Mouse (Mus musculus) hindbrain, embryonic 11.5 days (tissue): Measurements from ENCODE around the gene Ipo8. TPM values are rescaled to one million over a fixed set of nuclear protein-coding genes. Genes with fewer than 3 reads are reported as not detected.

ENCODE experiments used
- ATAC-seq: fragments of 200-750 bp; cut with Nextera tagmentation; 2 replicates; pipeline ENCODE4 v1.8.0; 2017; ENCODE audit warnings: mild to moderate bottlenecking, moderate TSS enrichment, moderate library complexity; ENCODE audit not compliant: low FRiP score
- DNase-seq: peaks from one replicate; pipeline ENCODE4 v3.0.0-alpha.2; 2015; ENCODE audit warnings: low spot score
- H3K27ac ChIP-seq: fragments of 300-500 bp; sonication (generic); 2 replicates; pipeline ENCODE4 v1.5.1; 2014; ENCODE audit warnings: mild to moderate bottlenecking, low read depth, low read length
- H3K27me3 ChIP-seq: fragments of 300-500 bp; sonication (generic); 2 replicates; pipeline ENCODE4 v1.6.1; 2014; ENCODE audit warnings: mild to moderate bottlenecking, low read length, moderate library complexity, mixed read lengths; ENCODE audit not compliant: control insufficient read depth, insufficient read depth
- H3K36me3 ChIP-seq: fragments of 300-500 bp; sonication (generic); 2 replicates; pipeline ENCODE4 v1.6.1; 2014; ENCODE audit warnings: mild to moderate bottlenecking, low read length, moderate library complexity, mixed read lengths; ENCODE audit not compliant: control insufficient read depth, insufficient read depth
- H3K4me1 ChIP-seq: fragments of 300-500 bp; sonication (generic); replicated peaks from 2 replicates; pipeline ENCODE4 v1.6.1; 2014; ENCODE audit warnings: low read length, mixed read lengths; ENCODE audit not compliant: control insufficient read depth, insufficient read depth
- H3K4me2 ChIP-seq: fragments of 300-500 bp; sonication (generic); replicated peaks from 2 replicates; pipeline ENCODE4 v1.6.1; 2014; ENCODE audit warnings: mild to moderate bottlenecking, low read depth, low read length
- H3K4me3 ChIP-seq: fragments of 300-500 bp; sonication (generic); 2 replicates; pipeline ENCODE4 v1.5.1; 2014; ENCODE audit warnings: low read depth, low read length
- H3K9ac ChIP-seq: fragments of 300-500 bp; sonication (generic); 2 replicates; pipeline ENCODE4 v1.6.1; 2014; ENCODE audit warnings: low read depth, low read length
- H3K9me3 ChIP-seq: fragments of 300-500 bp; sonication (generic); 2 replicates; pipeline ENCODE4 v1.6.1; 2016; ENCODE audit warnings: low read length; ENCODE audit not compliant: control insufficient read depth
- WGBS: fragments of 180-500 bp; shearing (Covaris S2); extraction: QIAGEN DNeasy Blood & Tissue Kit; methylation state at CpG from one replicate; pipeline ENCODE4 v1.1.7; 2014; 5-methylcytosine and 5-hydroxymethylcytosine counted together
- polyA plus RNA-seq: library from polyadenylated mRNA; unstranded; fragments of >200 nt; fragmentation: Nextera tagmentation; extraction: Ambion mirVana; gene quantifications from 2 replicates; pipeline ENCODE4 v1.2.1, GENCODE M21; 2014

Ipo8 gene
- polyA plus RNA-seq, 1 experiment from 2014 or later, result 27.7 TPM

GRCm38 (mm10) chr6:148818624-148819343 is 12.5 kb downstream of the Ipo8 start:
- DNase-seq (no peak), ATAC-seq (no peak)
- H3K36me3 ChIP-seq, result no peaks in the 10 kb centered on the region

GRCm38 (mm10) chr6:148816751-148817150 is 14.5 kb downstream of the Ipo8 start:
- H3K36me3 ChIP-seq, result no peaks in the 10 kb centered on the region
- ATAC-seq, result no peak

More at GRCm38 (mm10) chr6:148818624-148819343, 12.5 kb downstream of the Ipo8 start:
- 94% methylated on average over 4 of the region's 4 CpGs for WGBS
- no peak overlapping the region for H3K9ac ChIP-seq
- no peaks in the 10 kb centered on the region for H3K27me3 ChIP-seq
- no peak overlapping the region for H3K27ac ChIP-seq
- no peaks in the 10 kb centered on the region for H3K4me1 ChIP-seq
- H3K4me2 ChIP-seq, result no peak overlapping the region
- H3K9me3 ChIP-seq, result no peaks in the 10 kb centered on the region
- H3K4me3 ChIP-seq, result no peak overlapping the region

GRCm38 (mm10) chr6:148811117-148811516 is 20.1 kb downstream of the Ipo8 start:
- WGBS, result 94% methylated on average over 2 of the region's 2 CpGs
- Histone ChIP-seq H3K27ac (no peak overlapping the region), H3K27me3 (no peaks in the 10 kb centered on the region), H3K4me2 (no peak overlapping the region), H3K36me3 (0 out of 2 replicates have a peak, but pooled peaks cover 3% of the 10 kb centered on the region), H3K9ac (no peak overlapping the region), H3K4me1 (no peaks in the 10 kb centered on the region), H3K9me3 (no peaks in the 10 kb centered on the region), H3K4me3 (no peak overlapping the region)
- ATAC-seq (no peak), DNase-seq (no peak)

More at GRCm38 (mm10) chr6:148816751-148817150, 14.5 kb downstream of the Ipo8 start:
- Histone ChIP-seq H3K4me1 (no peaks in the 10 kb centered on the region), H3K4me3 (no peak overlapping the region), H3K4me2 (no peak overlapping the region), H3K27ac (no peak overlapping the region), H3K9me3 (no peaks in the 10 kb centered on the region), H3K9ac (no peak overlapping the region), H3K27me3 (no peaks in the 10 kb centered on the region)
- 88% methylated on average over 5 of the region's 5 CpGs for WGBS
- DNase-seq, result no peak

GRCm38 (mm10) chr6:148799773-148800172 is 31.5 kb downstream of the Ipo8 start:
- H3K27me3 ChIP-seq, result no peaks in the 10 kb centered on the region
- no peak overlapping the region for H3K4me3 ChIP-seq
- no peaks in the 10 kb centered on the region for H3K4me1 ChIP-seq
- H3K9ac ChIP-seq, result no peak overlapping the region
- H3K9me3 ChIP-seq, result no peaks in the 10 kb centered on the region
- no peak overlapping the region for H3K4me2 ChIP-seq
- H3K36me3 ChIP-seq, result 0 out of 2 replicates have a peak, but pooled peaks cover 3% of the 10 kb centered on the region
- 89% methylated on average over 4 of the region's 4 CpGs for WGBS
- H3K27ac ChIP-seq, result no peak overlapping the region
- ATAC-seq (no peak), DNase-seq (no peak)

- H3K27ac ChIP-seq, result no peak overlapping the region
- no peak overlapping the region for H3K4me3 ChIP-seq
- no peaks in the 10 kb centered on the region for H3K4me1 ChIP-seq
- ATAC-seq, result no peak
- no peak overlapping the region for H3K9ac ChIP-seq
- H3K9me3 ChIP-seq, result no peaks in the 10 kb centered on the region
- 0 out of 2 replicates have a peak, but pooled peaks cover 3% of the 10 kb centered on the region for H3K36me3 ChIP-seq
- WGBS, result 88% methylated on average over 2 of the region's 2 CpGs
- no peak overlapping the region for H3K4me2 ChIP-seq
- DNase-seq, result no peak
- H3K27me3 ChIP-seq, result no peaks in the 10 kb centered on the region
These were observed 36.1 kb downstream of the Ipo8 start for GRCm38 (mm10) chr6:148795145-148795544.

GRCm38 (mm10) chr6:148789010-148789673 is 42.1 kb downstream of the Ipo8 start:
- H3K27ac ChIP-seq, result no peak overlapping the region
- no peak overlapping the region for H3K4me2 ChIP-seq
- H3K27me3 ChIP-seq, result no peaks in the 10 kb centered on the region
- no peaks in the 10 kb centered on the region for H3K36me3 ChIP-seq
- no peak overlapping the region for H3K9ac ChIP-seq
- 93% methylated on average over 9 of the region's 9 CpGs for WGBS
- ATAC-seq, result no peak
- H3K4me3 ChIP-seq, result no peak overlapping the region
- no peak for DNase-seq
- H3K9me3 ChIP-seq, result no peaks in the 10 kb centered on the region
- H3K4me1 ChIP-seq, result no peaks in the 10 kb centered on the region

- H3K4me3 ChIP-seq, result no peak overlapping the region
- H3K4me1 ChIP-seq, result no peaks in the 10 kb centered on the region
- no peak overlapping the region for H3K27ac ChIP-seq
- H3K4me2 ChIP-seq, result no peak overlapping the region
- H3K9ac ChIP-seq, result no peak overlapping the region
- no peak for DNase-seq
- H3K36me3 ChIP-seq, result no peaks in the 10 kb centered on the region
- no peaks in the 10 kb centered on the region for H3K27me3 ChIP-seq
- H3K9me3 ChIP-seq, result no peaks in the 10 kb centered on the region
- ATAC-seq, result no peak
- WGBS, result 95% methylated on average over 5 of the region's 5 CpGs
These were observed 45.1 kb downstream of the Ipo8 start for GRCm38 (mm10) chr6:148786186-148786585.

- H3K4me1 ChIP-seq, result no peaks in the 10 kb centered on the region
- no peaks in the 10 kb centered on the region for H3K9me3 ChIP-seq
- H3K27ac ChIP-seq, result no peak overlapping the region
- H3K27me3 ChIP-seq, result no peaks in the 10 kb centered on the region
- H3K9ac ChIP-seq, result no peak overlapping the region
- DNase-seq (no peak), ATAC-seq (no peak)
- no peaks in the 10 kb centered on the region for H3K36me3 ChIP-seq
- no peak overlapping the region for H3K4me3 ChIP-seq
- 96% methylated on average over 9 of the region's 9 CpGs for WGBS
- no peak overlapping the region for H3K4me2 ChIP-seq
These were observed 46.8 kb downstream of the Ipo8 start for GRCm38 (mm10) chr6:148784418-148784817.

GRCm38 (mm10) chr6:148776236-148776635 is 55.0 kb downstream of the Ipo8 start:
- H3K4me3 ChIP-seq, result no peak overlapping the region
- H3K27ac ChIP-seq, result no peak overlapping the region
- H3K4me1 ChIP-seq, result no peaks in the 10 kb centered on the region
- H3K27me3 ChIP-seq, result no peaks in the 10 kb centered on the region
- 87% methylated on average over 2 of the region's 2 CpGs for WGBS
- ATAC-seq, result no peak
- H3K9me3 ChIP-seq, result no peaks in the 10 kb centered on the region
- no peak overlapping the region for H3K4me2 ChIP-seq
- DNase-seq, result no peak
- H3K36me3 ChIP-seq, result no peaks in the 10 kb centered on the region
- H3K9ac ChIP-seq, result no peak overlapping the region
